Mouse (Mus musculus): Measurements from ENCODE around the gene Ephx1.
"Not testable (repeated sequence)": the region's sequence is repeated elsewhere in the genome, so short reads cannot be mapped to it uniquely, and the experiment has no call there.

Ephx1 gene

GRCm38 (mm10) chr1:181013446-181013845 is 7.3 kb downstream of the Ephx1 start:
- DNase-seq (ENCODE audit: low spot score in 2 of 2) = no peak

DNA sequence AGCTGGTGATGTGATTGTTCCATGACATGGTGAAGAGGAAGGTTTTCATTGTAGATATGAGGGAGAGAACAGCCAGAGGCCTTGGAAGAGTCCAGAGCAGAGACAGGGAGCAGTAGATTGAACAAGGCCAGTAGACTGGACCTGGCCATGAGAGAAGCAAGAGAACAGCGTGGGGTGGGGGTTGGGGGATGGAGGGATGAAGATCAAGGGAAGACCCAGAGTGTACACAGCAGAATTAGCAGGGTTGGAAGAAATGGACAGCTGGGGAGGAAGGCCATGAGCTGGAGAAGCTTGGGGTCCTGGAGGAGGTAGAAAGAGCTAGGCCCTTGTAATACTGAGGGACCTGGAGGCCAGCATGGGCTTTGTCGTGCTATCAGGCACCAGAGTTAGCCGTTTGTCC is 8.3 kb downstream of the Ephx1 start:
- DNase-seq (ENCODE audit: low spot score in 2 of 2) = no peak

- DNase-seq (ENCODE audit: low spot score in 2 of 2) = no peak
Observed at GRCm38 (mm10) chr1:181011601-181012000, 9.1 kb downstream of the Ephx1 start.

- DNase-seq (ENCODE audit: low spot score in 2 of 2) = peak in 1 of 2 experiments; percentile 15
Observed at GRCm38 (mm10) chr1:181010171-181010932, 10.4 kb downstream of the Ephx1 start.

GRCm38 (mm10) chr1:181009754-181010153 is 10.9 kb downstream of the Ephx1 start:
- DNase-seq (ENCODE audit: low spot score in 2 of 2) = no peak

GRCm38 (mm10) chr1:181009011-181009590 is 11.6 kb downstream of the Ephx1 start:
- no peak for DNase-seq (ENCODE audit: low spot score in 2 of 2)

DNA sequence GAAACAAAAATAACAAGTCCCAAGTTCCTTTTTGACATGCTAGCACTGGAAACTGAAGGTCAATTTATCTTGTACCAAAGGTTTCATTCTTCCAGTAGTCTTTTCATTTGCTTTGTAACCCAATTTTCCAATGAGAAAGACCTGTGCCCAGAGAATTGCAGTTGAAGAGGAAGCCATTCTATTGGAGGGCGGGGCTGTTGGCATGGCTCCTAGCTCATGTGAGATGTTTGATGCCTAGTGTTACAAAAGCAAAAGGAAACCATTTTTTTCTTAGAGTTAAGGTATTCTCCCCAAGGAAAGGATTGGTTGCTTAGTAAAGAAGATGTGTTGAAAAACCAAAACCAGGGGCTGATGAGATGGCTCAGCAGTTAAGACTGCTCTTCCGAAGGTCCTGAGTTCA is 12.4 kb downstream of the Ephx1 start:
- DNase-seq (ENCODE audit: low spot score in 2 of 2) = peak in 1 of 2 experiments; percentile 5

GRCm38 (mm10) chr1:181007831-181008230 is 12.9 kb downstream of the Ephx1 start:
- DNase-seq (ENCODE audit: low spot score in 2 of 2) = peak in 1 of 2 experiments; percentile 9

DNA sequence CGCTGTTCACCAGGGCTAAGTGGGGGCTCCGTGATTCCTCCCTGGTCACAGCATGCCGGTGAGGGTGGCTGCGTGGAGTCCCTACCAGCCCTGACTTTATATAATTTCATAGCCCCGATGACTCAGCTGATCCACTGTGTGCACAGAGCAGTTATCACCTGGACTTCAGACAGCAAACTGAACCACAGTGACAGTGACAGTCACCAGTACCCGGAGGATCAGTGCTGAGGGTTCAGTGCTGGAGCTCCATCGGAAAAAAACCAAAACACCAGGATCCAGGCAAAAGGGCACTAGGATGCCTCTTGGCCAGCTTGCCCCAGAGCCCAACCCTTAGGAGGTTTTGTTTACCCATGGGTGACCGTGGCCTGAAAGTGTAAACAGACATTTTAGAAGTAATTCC is 15.4 kb downstream of the Ephx1 start:
- DNase-seq (ENCODE audit: low spot score in 2 of 2) = no peak

DNA sequence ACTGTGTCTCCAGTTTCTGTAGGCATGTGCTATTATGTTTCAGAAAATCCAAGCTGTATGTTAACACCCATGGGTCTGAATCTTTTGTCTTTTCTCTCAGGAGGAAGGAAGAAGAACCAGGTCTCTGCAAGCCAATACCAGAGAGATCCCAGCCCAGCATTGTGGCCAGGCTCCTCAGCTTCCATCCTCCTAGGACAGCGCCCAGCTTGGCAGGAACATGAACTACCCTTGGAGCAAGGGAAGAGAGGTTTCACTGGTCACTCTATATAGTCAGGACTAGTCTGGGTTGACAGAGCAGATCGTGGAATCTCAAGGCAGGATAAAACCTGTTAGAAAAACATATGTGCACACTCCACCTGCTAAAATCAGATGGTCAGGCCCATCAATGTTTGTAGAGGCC is 16.9 kb downstream of the Ephx1 start:
- DNase-seq (ENCODE audit: low spot score in 2 of 2) = no peak

DNA sequence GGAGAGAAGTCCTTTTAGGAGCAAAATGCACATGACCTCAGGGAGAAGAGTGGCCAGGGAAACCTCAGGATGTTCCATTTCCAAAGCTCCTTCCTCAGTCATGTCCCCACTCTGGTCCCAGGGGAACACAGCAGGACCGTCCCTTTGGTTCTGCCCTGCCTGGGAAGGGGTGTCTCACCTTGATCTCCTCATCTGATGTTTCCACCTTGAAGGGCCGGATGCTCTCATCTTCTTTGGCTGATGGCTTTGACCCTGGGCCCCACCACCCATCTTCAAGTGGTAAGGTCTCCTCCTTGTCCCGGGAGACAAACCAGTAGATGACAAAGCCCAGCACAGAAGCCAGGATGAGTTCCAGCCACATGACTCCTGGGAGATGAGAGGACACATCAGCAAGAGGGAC is 19.1 kb downstream of the Ephx1 start:
- DNase-seq (ENCODE audit: low spot score in 2 of 2) = no peak

DNA sequence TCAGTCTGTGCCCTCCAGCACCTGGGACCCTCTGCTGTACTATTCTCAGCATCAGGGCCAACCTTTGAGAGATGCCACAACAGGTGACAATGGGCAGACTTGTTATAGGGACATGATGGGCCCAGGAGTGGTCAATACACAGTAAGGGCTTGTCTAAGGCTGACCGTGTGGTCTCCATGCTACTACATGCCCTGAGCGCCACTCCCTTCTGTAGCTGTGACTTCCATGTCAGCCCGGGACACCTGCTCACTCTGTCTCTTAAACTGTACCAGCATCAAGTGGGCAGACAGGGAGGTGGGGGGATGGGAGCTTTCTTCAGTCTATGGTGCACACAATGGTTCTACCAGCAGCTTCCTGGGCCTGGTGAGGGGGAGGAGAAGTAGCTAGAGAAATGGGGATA is 19.5 kb downstream of the Ephx1 start:
- no peak for DNase-seq (ENCODE audit: low spot score in 2 of 2)

DNA sequence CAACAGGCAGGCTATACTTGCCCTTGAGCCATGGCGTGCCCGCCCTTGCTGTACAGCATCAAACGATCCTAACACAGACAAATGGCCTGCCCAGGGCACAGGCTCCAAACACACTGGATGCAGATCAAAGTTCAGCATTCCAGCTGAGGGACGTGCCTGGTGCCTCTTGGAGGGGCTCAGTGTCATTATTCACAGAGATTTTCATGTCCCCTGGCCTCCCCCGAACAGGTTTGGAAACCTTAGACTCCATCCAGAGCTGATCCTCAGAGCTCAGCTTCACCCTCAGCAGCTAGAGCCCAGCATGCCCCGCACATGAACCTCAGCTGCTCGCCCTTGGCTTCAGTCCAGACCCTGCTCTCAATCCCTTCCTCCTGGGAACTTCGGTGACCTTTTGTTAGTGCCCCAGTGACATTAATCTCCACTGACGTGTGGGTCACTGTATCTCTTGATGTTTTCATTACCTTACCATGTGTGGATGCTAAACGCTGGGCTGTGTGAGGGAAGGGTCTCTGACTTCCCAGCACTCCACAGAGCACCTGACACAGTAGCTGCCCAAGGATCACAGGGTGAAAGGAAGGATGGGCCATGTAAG is 20.1 kb downstream of the Ephx1 start:
- DNase-seq (ENCODE audit: low spot score in 2 of 2) = no peak

GRCm38 (mm10) chr1:180992142-180992541 is 28.6 kb downstream of the Ephx1 start:
- DNase-seq (ENCODE audit: low spot score in 2 of 2) = peak in 1 of 2 experiments; percentile 34

DNA sequence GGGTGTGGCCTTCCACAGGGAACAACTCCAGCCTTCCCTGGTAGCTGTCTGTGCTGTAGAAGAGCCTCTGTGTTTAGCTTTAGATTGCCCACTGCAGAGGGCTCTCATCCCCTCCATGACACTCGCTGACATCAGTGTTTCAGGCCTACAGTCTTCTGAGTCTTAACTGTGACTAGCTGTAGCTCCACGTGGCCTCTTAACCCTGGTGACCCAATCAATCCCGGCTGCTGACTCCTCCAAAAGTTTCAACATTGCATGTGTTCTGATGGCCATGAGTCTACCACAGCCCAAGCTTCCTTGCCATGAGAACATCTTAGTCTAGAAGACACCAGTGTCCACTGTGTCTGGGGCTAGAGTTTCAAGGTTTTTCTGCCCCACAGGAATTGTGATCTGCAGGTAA is 30.0 kb downstream of the Ephx1 start:
- no peak for DNase-seq (ENCODE audit: low spot score in 2 of 2)

DNA sequence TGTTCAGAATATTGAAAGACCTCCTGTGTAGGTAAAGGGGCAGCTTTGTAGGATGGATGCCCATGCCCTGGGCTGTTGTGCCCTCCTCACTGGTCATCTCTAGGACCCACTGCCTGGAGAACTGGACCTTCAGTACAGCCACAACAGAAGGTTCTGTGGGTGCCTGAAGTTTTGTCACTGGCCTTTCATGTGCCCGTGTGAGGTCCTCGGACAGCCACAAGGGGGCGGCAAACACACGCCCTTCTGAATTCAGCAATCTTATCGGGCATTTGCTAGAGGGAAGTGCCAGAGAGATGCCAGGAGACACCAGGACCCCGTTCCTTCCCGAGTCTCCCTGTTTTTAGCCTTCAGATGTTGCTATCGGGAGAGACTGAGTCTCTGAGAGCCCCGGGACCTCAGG is 32.9 kb downstream of the Ephx1 start:
- peak; percentile 70 to 81 for DNase-seq (ENCODE audit: low spot score in 2 of 2)

GRCm38 (mm10) chr1:180986701-180987100 is 34.0 kb downstream of the Ephx1 start:
- DNase-seq (ENCODE audit: low spot score in 2 of 2) = no peak

- DNase-seq (ENCODE audit: low spot score in 2 of 2) = not testable (repeated sequence)
Observed at GRCm38 (mm10) chr1:180981298-180982046, 39.2 kb downstream of the Ephx1 start.

DNA sequence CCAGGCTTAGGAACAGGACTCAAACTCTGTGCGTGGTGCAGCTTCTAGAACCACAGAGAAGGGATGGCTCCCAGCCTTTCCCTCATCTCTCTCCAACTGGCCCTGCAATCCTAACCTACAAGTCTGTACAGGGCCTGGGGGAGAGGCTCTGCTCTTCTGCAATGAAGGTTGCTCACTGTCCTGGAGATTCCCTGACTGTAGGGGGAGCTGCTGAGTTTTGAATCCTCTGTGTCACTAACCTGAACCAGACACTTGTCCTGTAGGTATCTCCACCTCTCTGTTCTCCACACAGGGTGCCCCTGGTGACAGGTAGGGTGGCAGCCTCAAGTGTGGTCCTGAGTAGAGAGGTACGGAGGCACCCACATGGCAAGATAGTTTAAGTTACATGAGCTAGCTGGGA is 40.2 kb downstream of the Ephx1 start:
- DNase-seq (ENCODE audit: low spot score in 2 of 2) = no peak

DNA sequence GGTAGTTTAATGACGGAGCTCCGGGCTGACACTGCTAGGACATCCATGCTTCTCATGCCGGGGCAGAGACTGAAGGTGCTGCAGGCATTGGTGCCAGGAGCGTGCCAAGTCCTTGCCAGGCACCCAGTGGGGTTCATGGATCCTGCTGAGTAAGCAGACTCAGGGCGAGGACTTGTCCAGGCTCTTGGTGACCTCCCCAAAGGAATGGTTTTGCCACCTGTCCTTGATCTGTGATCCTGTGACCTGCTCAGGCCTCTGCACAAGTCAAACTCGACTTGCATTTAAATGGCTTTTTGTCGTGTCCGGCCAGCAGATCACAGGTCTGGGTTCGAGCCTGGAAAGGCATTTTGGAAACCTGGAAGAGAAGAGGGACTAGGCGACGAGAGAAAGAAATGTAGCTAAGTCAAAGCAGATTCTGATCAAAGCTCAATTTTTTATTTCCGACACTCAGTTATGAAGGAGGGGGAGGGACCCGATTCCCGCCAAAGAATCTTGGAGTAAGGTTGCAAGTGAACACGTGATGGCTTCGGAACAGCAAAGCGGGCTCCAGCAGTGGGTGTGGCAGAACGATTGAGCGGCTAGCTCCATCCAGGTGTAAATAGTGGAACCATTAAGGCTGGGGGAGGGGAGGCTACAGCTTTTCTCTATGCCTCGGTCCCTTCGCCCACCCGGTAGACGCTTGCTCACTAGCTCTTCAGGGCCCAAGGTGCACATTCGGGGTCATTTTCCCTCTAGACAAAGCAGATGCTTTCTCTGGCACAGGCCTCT is 41.0 kb downstream of the Ephx1 start:
- no peak for DNase-seq (ENCODE audit: low spot score in 2 of 2)

DNA sequence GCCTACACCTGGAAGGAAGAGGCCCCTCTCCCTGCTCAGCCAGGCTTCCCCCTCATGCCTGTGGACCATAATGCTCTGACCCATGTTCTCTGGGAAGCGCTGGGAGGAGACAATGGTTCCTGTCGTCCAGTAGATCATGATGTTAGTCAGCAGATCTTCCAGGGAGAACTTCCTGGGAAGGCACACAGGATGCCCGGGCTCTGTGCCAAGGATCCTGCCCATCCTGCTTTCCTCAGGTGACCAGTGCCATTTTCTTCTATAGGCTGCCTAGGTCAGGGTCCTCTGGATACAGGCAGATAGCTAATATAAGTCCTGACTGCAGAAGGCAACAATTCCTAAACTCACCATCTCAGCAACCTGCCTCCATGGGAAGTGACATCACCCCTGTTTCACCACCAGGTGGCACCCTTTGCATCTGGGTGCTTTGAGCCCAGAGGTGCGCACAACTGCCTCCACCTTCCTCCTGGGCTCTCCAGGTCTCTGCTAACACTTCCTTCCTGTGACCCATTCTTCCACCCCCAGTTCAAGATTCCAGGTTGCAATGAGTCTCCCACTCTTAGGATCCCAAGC is 44.5 kb downstream of the Ephx1 start:
- DNase-seq (ENCODE audit: low spot score in 2 of 2) = no peak

All from cerebellum, postnatal 4 days (tissue).